Mouse (Mus musculus) CH12.LX (cell line): ENCODE results near the gene G6pc2.

Experiments
- BHLHE40 ChIP-seq: IDR thresholded peaks from 2 replicates; pipeline ENCODE4 v1.6.1; 2011; ENCODE audit warnings: mild to moderate bottlenecking, low read depth, low read length, improper control_type of control experiment
- CTCF ChIP-seq, 2 experiments: IDR thresholded peaks in 1 of 2; conservative IDR thresholded peaks in 1 of 2; 2 replicates each; pipeline ENCODE4 v1.5.1; 2011 to 2012; ENCODE audit warnings: low read depth in 2 of 2, low read length in 2 of 2, improper control_type of control experiment in 1 of 2, inconsistent platforms in 1 of 2, mild to moderate bottlenecking in 1 of 2, moderate library complexity in 1 of 2
- EP300 ChIP-seq: IDR thresholded peaks from 2 replicates; pipeline ENCODE4 v1.6.1; 2011; ENCODE audit warnings: low read length, improper control_type of control experiment
- HCFC1 ChIP-seq: IDR thresholded peaks from 2 replicates; pipeline ENCODE4 v1.6.1; 2012; ENCODE audit warnings: low read depth, mild to moderate bottlenecking, inconsistent platforms, low read length, improper control_type of control experiment
- MAFK ChIP-seq: IDR thresholded peaks from 2 replicates; pipeline ENCODE4 v1.6.1; 2011; ENCODE audit warnings: low read length, improper control_type of control experiment; ENCODE audit not compliant: insufficient replicate concordance
- MEF2A ChIP-seq: IDR thresholded peaks from 2 replicates; pipeline ENCODE4 v1.6.1; 2014; ENCODE audit warnings: low read depth, mild to moderate bottlenecking, inconsistent platforms, low read length, improper control_type of control experiment, borderline replicate concordance
- MXI1 ChIP-seq: IDR thresholded peaks from 2 replicates; pipeline ENCODE4 v1.6.1; 2011; ENCODE audit warnings: mild to moderate bottlenecking, low read depth, low read length, improper control_type of control experiment
- POLR2A ChIP-seq: IDR thresholded peaks from 2 replicates; pipeline ENCODE4 v1.6.1; 2011; ENCODE audit warnings: low read depth, mild to moderate bottlenecking, improper control_type of control experiment, low read length
- RCOR1 ChIP-seq: conservative IDR thresholded peaks from 2 replicates; pipeline ENCODE4 v1.6.1; 2012; ENCODE audit warnings: low read depth, mild to moderate bottlenecking, inconsistent platforms, low read length, improper control_type of control experiment
- TBP ChIP-seq: conservative IDR thresholded peaks from 2 replicates; pipeline ENCODE4 v1.6.1; 2011; ENCODE audit warnings: low read depth, low read length, improper control_type of control experiment
- TCF12 ChIP-seq: IDR thresholded peaks from 2 replicates; pipeline ENCODE4 v1.6.1; 2014; ENCODE audit warnings: low read depth, mild to moderate bottlenecking, inconsistent platforms, low read length, improper control_type of control experiment
- USF2 ChIP-seq: conservative IDR thresholded peaks from 2 replicates; pipeline ENCODE4 v1.6.1; 2011; ENCODE audit warnings: low read depth, low read length, improper control_type of control experiment
- ZMIZ1 ChIP-seq: IDR thresholded peaks from 2 replicates; pipeline ENCODE4 v1.6.1; 2012; ENCODE audit warnings: low read depth, mild to moderate bottlenecking, inconsistent platforms, low read length, improper control_type of control experiment
- ZNF384 ChIP-seq: IDR thresholded peaks from 2 replicates; pipeline ENCODE4 v1.6.1; 2012; ENCODE audit warnings: low read depth, low read length, improper control_type of control experiment, inconsistent platforms

DNA sequence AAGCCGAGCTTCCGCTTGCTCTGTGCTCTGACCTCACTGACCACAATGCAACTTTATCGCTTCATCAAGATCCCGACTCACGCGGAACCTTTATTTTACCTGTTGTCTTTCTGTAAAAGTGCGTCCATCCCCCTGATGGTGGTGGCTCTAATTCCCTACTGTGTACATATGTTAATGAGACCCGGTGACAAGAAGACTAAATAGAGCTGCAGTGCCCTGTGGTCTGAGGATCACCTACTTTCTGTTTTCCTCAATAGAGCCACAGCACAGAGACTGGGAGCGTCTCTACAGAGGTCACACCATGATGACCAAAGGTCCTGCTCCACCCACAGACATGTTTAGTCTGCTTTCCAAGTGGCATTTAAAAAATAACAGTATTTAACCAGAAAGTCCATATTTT lies 16.0 kb downstream of the G6pc2 start:
- no peak for TF ChIP-seq BHLHE40
- TF ChIP-seq POLR2A, result no peak
- no peak for TF ChIP-seq CTCF (conservative IDR thresholded peaks at IDR 0.05 in 1 of 2, IDR thresholded peaks at IDR 0.05 in 1 of 2; ENCODE audit: low read depth in 2 of 2, low read length in 2 of 2)
- no peak for TF ChIP-seq EP300
- TF ChIP-seq TBP, result no peak
- no peak for TF ChIP-seq MAFK
- no peak for TF ChIP-seq MXI1
- no peak for TF ChIP-seq HCFC1
- TF ChIP-seq TCF12, result no peak
- TF ChIP-seq ZMIZ1, result no peak
- no peak for TF ChIP-seq MEF2A
- no peak for TF ChIP-seq USF2
- no peak for TF ChIP-seq ZNF384
- TF ChIP-seq RCOR1, result no peak
